Mouse (Mus musculus) ovary, adult 18-20 months (tissue): Measurements from ENCODE around the gene Fbxo39.

Experiments used
- DNase-seq: peaks from one replicate; pipeline ENCODE4 v3.0.0; 2022; ENCODE audit warnings: low spot score, mixed read lengths

The Fbxo39 gene

GRCm38 (mm10) chr11:72363523-72364240 is 49.4 kb downstream of the Fbxo39 start:
- no peak for DNase-seq

GRCm38 (mm10) chr11:72364526-72364925 is 50.3 kb downstream of the Fbxo39 start:
- DNase-seq, result no peak

DNA sequence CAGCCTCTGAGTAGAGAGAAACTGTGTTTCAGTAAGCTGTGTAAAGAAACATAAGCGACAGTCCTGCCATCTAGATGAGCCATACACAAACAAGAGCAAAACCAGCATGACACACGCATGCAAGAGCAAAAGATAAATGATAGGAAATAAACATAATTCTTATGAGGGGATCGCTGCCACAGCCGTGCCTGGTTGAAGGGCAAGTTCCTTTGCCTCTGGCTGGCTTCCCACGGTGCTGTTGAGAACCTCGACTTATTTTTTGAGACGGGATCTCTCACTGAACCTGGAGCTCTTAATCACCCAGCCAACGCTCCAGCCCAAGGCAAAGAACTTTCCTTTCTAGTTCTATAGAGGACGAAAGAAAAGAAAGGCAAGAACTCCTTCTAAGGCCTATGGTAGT is 51.9 kb downstream of the Fbxo39 start:
- no peak for DNase-seq

- DNase-seq, result no peak
Measured at GRCm38 (mm10) chr11:72367934-72368674, 53.9 kb downstream of the Fbxo39 start.
